Mouse (Mus musculus): ENCODE data around the gene Gmds. TPM values are rescaled to one million over a fixed set of nuclear protein-coding genes. Genes with fewer than 3 reads are reported as not detected.

Gmds gene
- total and polyA plus RNA-seq, 2 experiments: 3.2 to 3.5 TPM

DNA sequence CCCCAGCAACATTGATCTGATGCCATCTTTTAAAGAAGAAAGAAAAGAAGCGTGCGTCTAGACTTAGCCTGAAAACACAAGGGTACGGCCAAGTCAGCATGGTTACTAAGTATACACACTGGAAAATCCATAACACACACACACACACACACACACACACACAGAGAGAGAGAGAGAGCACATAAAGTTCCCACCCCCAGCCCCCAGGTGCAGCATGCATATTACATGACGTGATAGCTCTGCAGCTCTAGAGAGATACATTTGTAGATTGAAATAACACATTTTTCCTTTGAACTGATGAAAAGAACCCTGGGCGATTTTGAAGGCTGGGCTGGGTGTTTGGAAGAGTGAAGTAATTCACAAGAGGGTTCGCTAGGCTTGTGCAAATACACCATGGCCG lies 553.8 kb downstream of the Gmds start:
- Histone ChIP-seq H3K4me3 (ENCODE audit: insufficient read depth, low read depth, low read length) (no peak overlapping the region), H3K79me2 (ENCODE audit: control insufficient read depth, insufficient read depth, low read length) (no peaks in the 10 kb centered on the region), H3K4me1 (ENCODE audit: control insufficient read depth, insufficient read depth, low read length) (peaks cover under 1% of the 10 kb centered on the region; the same call in 1 of the 2 replicates), H3K27ac (replicated peaks; ENCODE audit: insufficient read depth, low read depth, low read length) (no peak overlapping the region), H3K36me3 (ENCODE audit: control insufficient read depth, insufficient read depth, low read length) (no peaks in the 10 kb centered on the region), H3K27me3 (ENCODE audit: control insufficient read depth, insufficient read depth, low read length) (no peaks in the 10 kb centered on the region), H3K9ac (ENCODE audit: low read depth, low read length) (no peak overlapping the region)
- TF ChIP-seq POLR2A (IDR thresholded peaks at IDR 0.05; ENCODE audit: extremely low read depth, insufficient read depth, low read length) (no peak), CTCF (IDR thresholded peaks at IDR 0.05; ENCODE audit: low read depth, low read length) (no peak)
- WGBS: 83% methylated on average over 7 of the region's 7 CpGs
- no peak for DNase-seq (ENCODE audit: extremely low read depth, low read depth, low spot score)

DNA sequence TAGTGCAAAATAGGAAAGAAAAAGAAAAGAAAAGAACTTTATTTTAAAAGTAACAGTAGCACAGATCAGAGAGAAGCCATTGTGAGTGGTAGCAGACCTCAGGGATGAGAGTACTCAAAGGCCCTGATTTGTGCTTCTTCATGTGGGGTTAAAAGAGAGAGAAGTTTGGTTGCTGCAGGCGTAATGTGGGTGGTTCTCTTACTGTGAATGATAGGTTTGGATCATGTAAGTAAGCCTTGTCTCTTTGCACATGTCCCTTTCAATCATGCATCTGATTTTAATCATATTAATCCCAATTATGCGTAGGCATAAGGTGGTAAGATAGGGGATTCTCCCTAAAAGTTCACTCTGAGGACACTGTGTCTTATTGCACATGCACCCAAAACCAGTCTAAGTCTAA lies 556.5 kb downstream of the Gmds start:
- no peak for TF ChIP-seq CTCF (IDR thresholded peaks at IDR 0.05; ENCODE audit: low read depth, low read length)
- no peak for TF ChIP-seq POLR2A (IDR thresholded peaks at IDR 0.05; ENCODE audit: extremely low read depth, insufficient read depth, low read length)
- Histone ChIP-seq H3K4me3 (ENCODE audit: insufficient read depth, low read depth, low read length) (no peak overlapping the region), H3K36me3 (ENCODE audit: control insufficient read depth, insufficient read depth, low read length) (no peaks in the 10 kb centered on the region), H3K4me1 (ENCODE audit: control insufficient read depth, insufficient read depth, low read length) (peaks cover 6% of the 10 kb centered on the region; the same call in 1 of the 2 replicates), H3K79me2 (ENCODE audit: control insufficient read depth, insufficient read depth, low read length) (no peaks in the 10 kb centered on the region), H3K27me3 (ENCODE audit: control insufficient read depth, insufficient read depth, low read length) (no peaks in the 10 kb centered on the region), H3K27ac (replicated peaks; ENCODE audit: insufficient read depth, low read depth, low read length) (no peak overlapping the region), H3K9ac (ENCODE audit: low read depth, low read length) (no peak overlapping the region)
- DNase-seq (ENCODE audit: extremely low read depth, low read depth, low spot score): no peak
- WGBS: 94% methylated on average over 2 of the region's 2 CpGs

DNA sequence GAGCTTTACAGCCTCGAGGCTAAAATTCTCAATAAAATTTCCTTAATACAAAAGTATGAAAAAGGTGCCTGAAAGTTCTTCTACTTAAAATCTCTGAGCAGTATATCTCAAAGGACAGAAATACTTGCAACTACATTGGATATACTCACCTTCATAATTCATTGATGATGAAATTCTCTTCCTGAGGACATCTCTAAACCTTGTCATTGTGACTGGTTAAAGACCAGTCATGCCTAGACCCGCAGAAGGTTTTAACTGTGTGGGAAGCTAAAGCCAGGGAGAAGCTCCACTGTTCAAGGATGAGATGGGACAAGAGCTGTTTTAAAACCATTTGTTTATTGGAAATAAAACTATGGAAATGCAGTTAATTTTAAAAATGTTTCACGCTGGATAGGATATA lies 558.2 kb downstream of the Gmds start:
- WGBS: 88% methylated on average over 3 of the region's 3 CpGs
- Histone ChIP-seq H3K9ac (ENCODE audit: low read depth, low read length) (no peak overlapping the region), H3K4me3 (ENCODE audit: insufficient read depth, low read depth, low read length) (no peak overlapping the region), H3K27ac (replicated peaks; ENCODE audit: insufficient read depth, low read depth, low read length) (no peak overlapping the region), H3K36me3 (ENCODE audit: control insufficient read depth, insufficient read depth, low read length) (no peaks in the 10 kb centered on the region), H3K4me1 (ENCODE audit: control insufficient read depth, insufficient read depth, low read length) (peaks cover 8% of the 10 kb centered on the region; the same call in 1 of the 2 replicates), H3K27me3 (ENCODE audit: control insufficient read depth, insufficient read depth, low read length) (no peaks in the 10 kb centered on the region), H3K79me2 (ENCODE audit: control insufficient read depth, insufficient read depth, low read length) (no peaks in the 10 kb centered on the region)
- no peak for DNase-seq (ENCODE audit: extremely low read depth, low read depth, low spot score)
- TF ChIP-seq POLR2A (IDR thresholded peaks at IDR 0.05; ENCODE audit: extremely low read depth, insufficient read depth, low read length) (no peak), CTCF (IDR thresholded peaks at IDR 0.05; ENCODE audit: low read depth, low read length) (no peak)

DNA sequence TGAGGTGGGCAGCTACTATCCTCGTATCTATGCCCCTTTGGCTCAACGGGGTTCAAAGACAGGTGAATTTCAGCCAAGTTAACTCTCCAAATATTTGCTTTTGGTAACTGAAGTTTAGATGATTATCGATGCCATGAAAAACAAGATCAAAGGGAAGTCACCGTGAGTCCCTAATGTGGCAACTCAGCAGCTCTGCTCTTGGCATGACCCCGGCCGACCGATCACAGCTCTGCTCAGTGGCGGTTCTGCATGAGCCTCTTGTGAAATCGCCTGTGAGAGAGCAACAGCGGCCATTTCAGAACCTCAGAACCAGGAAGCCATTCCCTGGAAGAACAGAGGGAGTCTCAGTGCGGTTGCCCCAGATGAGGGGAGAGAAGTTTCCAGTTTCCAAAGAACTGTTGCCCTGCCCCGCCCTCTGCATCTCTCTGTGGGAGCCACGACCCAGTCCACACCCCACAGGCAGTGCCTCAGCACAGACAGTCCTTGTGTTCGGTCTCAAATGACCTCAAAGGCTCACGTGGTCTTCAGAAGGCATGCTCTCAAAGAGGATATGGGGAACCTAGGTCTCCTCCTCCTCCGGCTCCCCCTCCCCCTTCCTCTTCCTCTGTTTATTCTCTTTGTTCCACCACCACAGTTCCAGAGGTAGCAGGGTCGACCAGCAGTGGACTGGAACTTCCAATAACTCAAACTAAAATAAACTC lies 559.1 kb downstream of the Gmds start:
- peak; percentile 94 for DNase-seq (ENCODE audit: extremely low read depth, low read depth, low spot score)
- H3K27me3 ChIP-seq (ENCODE audit: control insufficient read depth, insufficient read depth, low read length): no peaks in the 10 kb centered on the region
- TF ChIP-seq POLR2A (IDR thresholded peaks at IDR 0.05; ENCODE audit: extremely low read depth, insufficient read depth, low read length) (no peak), CTCF (IDR thresholded peaks at IDR 0.05; ENCODE audit: low read depth, low read length) (no peak)
- peak overlapping the region; percentile 87 for H3K27ac ChIP-seq (replicated peaks; ENCODE audit: insufficient read depth, low read depth, low read length)
- 20% methylated on average over 17 of the region's 17 CpGs for WGBS
- no peak overlapping the region for H3K9ac ChIP-seq (ENCODE audit: low read depth, low read length)
- H3K4me1 ChIP-seq (ENCODE audit: control insufficient read depth, insufficient read depth, low read length): peaks cover 8% of the 10 kb centered on the region; the same call in 1 of the 2 replicates
- H3K4me3 ChIP-seq (ENCODE audit: insufficient read depth, low read depth, low read length): peak overlapping the region; percentile 20; the same call in 1 of the 2 replicates
- no peaks in the 10 kb centered on the region for H3K79me2 ChIP-seq (ENCODE audit: control insufficient read depth, insufficient read depth, low read length)
- H3K36me3 ChIP-seq (ENCODE audit: control insufficient read depth, insufficient read depth, low read length): no peaks in the 10 kb centered on the region

DNA sequence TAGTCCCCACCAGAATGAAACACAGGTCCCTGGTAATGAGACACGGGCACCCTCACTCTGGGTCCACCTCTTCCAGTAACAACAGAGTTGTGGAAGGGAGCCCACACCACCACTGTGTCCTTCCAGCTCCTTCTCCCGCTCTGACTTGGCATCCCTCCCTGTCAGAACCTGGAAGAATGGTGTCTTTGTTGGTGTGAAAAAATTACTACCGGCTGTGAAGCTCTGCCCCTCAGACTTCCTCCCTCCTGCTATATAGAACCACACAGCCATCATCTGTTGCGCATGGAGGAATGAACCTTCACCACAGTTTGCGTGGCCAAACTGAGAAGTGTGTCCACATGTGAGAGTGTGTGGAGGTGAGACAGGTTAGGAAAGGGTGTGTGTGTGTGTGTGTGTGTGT lies 562.8 kb downstream of the Gmds start:
- H3K27ac ChIP-seq (replicated peaks; ENCODE audit: insufficient read depth, low read depth, low read length): no peak overlapping the region
- no peak overlapping the region for H3K4me3 ChIP-seq (ENCODE audit: insufficient read depth, low read depth, low read length)
- peaks cover 8% of the 10 kb centered on the region; the same call in 1 of the 2 replicates for H3K4me1 ChIP-seq (ENCODE audit: control insufficient read depth, insufficient read depth, low read length)
- no peak overlapping the region for H3K9ac ChIP-seq (ENCODE audit: low read depth, low read length)
- H3K36me3 ChIP-seq (ENCODE audit: control insufficient read depth, insufficient read depth, low read length): no peaks in the 10 kb centered on the region
- 87% methylated on average over 5 of the region's 5 CpGs for WGBS
- DNase-seq (ENCODE audit: extremely low read depth, low read depth, low spot score): no peak
- no peaks in the 10 kb centered on the region for H3K79me2 ChIP-seq (ENCODE audit: control insufficient read depth, insufficient read depth, low read length)
- no peaks in the 10 kb centered on the region for H3K27me3 ChIP-seq (ENCODE audit: control insufficient read depth, insufficient read depth, low read length)
- TF ChIP-seq POLR2A (IDR thresholded peaks at IDR 0.05; ENCODE audit: extremely low read depth, insufficient read depth, low read length) (no peak), CTCF (IDR thresholded peaks at IDR 0.05; ENCODE audit: low read depth, low read length) (no peak)

DNA sequence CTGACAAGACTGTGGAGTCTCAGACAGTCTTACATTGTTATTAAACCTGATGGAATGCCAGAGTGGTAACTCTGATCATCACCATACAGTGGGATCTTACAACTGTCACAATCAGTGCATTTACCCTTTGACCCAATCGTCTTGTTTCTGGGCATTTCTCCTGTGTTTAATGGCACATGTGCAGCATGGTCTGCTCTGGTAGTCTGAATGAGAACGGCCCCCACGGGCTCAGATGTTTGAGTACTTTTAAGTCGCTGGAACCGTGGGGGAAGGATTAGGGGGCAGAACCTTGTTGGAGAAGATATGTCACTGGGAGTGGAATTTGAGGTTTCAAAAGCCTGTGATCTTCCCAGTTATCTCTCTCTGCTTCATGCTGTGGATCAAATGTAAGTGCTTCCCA lies 565.7 kb downstream of the Gmds start:
- DNase-seq (ENCODE audit: extremely low read depth, low read depth, low spot score): no peak
- WGBS: 85% methylated on average over 5 of the region's 5 CpGs
- no peak overlapping the region for H3K4me3 ChIP-seq (ENCODE audit: insufficient read depth, low read depth, low read length)
- TF ChIP-seq POLR2A (IDR thresholded peaks at IDR 0.05; ENCODE audit: extremely low read depth, insufficient read depth, low read length) (no peak), CTCF (IDR thresholded peaks at IDR 0.05; ENCODE audit: low read depth, low read length) (no peak)
- H3K9ac ChIP-seq (ENCODE audit: low read depth, low read length): no peak overlapping the region
- H3K27ac ChIP-seq (replicated peaks; ENCODE audit: insufficient read depth, low read depth, low read length): 0 out of 2 replicates have a peak overlapping the region, but pooled peaks have one; percentile 20
- peaks cover 7% of the 10 kb centered on the region; the same call in 1 of the 2 replicates for H3K4me1 ChIP-seq (ENCODE audit: control insufficient read depth, insufficient read depth, low read length)
- H3K79me2 ChIP-seq (ENCODE audit: control insufficient read depth, insufficient read depth, low read length): no peaks in the 10 kb centered on the region
- no peaks in the 10 kb centered on the region for H3K27me3 ChIP-seq (ENCODE audit: control insufficient read depth, insufficient read depth, low read length)
- H3K36me3 ChIP-seq (ENCODE audit: control insufficient read depth, insufficient read depth, low read length): no peaks in the 10 kb centered on the region
